Mouse (Mus musculus) midbrain, embryonic 11.5 days (tissue): ENCODE measurements around the gene Olr1. TPM values are rescaled to one million over a fixed set of nuclear protein-coding genes. Genes with fewer than 3 reads are reported as not detected.

ENCODE experiments used
- ATAC-seq: fragments of 200-750 bp; cut with Nextera tagmentation; 2 replicates; pipeline ENCODE4 v1.8.0; 2017; ENCODE audit warnings: moderate TSS enrichment, moderate library complexity; ENCODE audit not compliant: low FRiP score
- DNase-seq: peaks from one replicate; pipeline ENCODE4 v3.0.0; 2015; ENCODE audit warnings: low spot score; ENCODE audit errors: missing footprints
- H3K27ac ChIP-seq: fragments of 300-500 bp; sonication (generic); 2 replicates; pipeline ENCODE4 v1.5.1; 2014; ENCODE audit warnings: low read depth, low read length
- H3K27me3 ChIP-seq: fragments of 300-500 bp; sonication (generic); 2 replicates; pipeline ENCODE4 v1.6.1; 2014; ENCODE audit warnings: mild to moderate bottlenecking, low read length, moderate library complexity, mixed read lengths; ENCODE audit not compliant: control insufficient read depth, insufficient read depth
- H3K36me3 ChIP-seq: fragments of 300-500 bp; sonication (generic); 2 replicates; pipeline ENCODE4 v1.6.1; 2014; ENCODE audit warnings: mild to moderate bottlenecking, low read length, moderate library complexity, mixed read lengths; ENCODE audit not compliant: control insufficient read depth, insufficient read depth
- H3K4me1 ChIP-seq: fragments of 300-500 bp; sonication (generic); 2 replicates; pipeline ENCODE4 v1.6.1; 2014; ENCODE audit warnings: low read length; ENCODE audit not compliant: control insufficient read depth, insufficient read depth
- H3K4me2 ChIP-seq: fragments of 300-500 bp; sonication (generic); 2 replicates; pipeline ENCODE4 v1.6.1; 2014; ENCODE audit warnings: mild to moderate bottlenecking, moderate library complexity
- H3K4me3 ChIP-seq: fragments of 300-500 bp; sonication (generic); 2 replicates; pipeline ENCODE4 v1.5.1; 2014; ENCODE audit warnings: low read depth, low read length
- H3K9ac ChIP-seq: fragments of 300-500 bp; sonication (generic); 2 replicates; pipeline ENCODE4 v1.6.1; 2014; ENCODE audit warnings: low read length
- H3K9me3 ChIP-seq: fragments of 300-500 bp; sonication (generic); 2 replicates; pipeline ENCODE4 v1.6.1; 2016; ENCODE audit warnings: low read length; ENCODE audit not compliant: control insufficient read depth
- WGBS: fragments of 180-500 bp; shearing (Covaris S2); extraction: QIAGEN DNeasy Blood & Tissue Kit; methylation state at CpG from one replicate; pipeline ENCODE4 v1.1.7; 2014; 5-methylcytosine and 5-hydroxymethylcytosine counted together
- polyA plus RNA-seq: library from polyadenylated mRNA; unstranded; fragments of >200 nt; fragmentation: Nextera tagmentation; extraction: Ambion mirVana; gene quantifications from 2 replicates; pipeline ENCODE4 v1.2.1, GENCODE M21; 2014

The Olr1 gene
- polyA plus RNA-seq, 1 experiment from 2014 or later = not detected

GRCm38 (mm10) chr6:129494924-129495323 is 12.0 kb downstream of the Olr1 start:
- ATAC-seq = no peak
- H3K36me3 ChIP-seq = no peaks in the 10 kb centered on the region
- WGBS = 83% methylated on average over 4 of the region's 4 CpGs
- H3K4me3 ChIP-seq = no peak overlapping the region
- H3K9me3 ChIP-seq = no peaks in the 10 kb centered on the region
- no peaks in the 10 kb centered on the region for H3K4me1 ChIP-seq
- no peak overlapping the region for H3K4me2 ChIP-seq
- H3K27ac ChIP-seq = no peak overlapping the region
- no peak overlapping the region for H3K9ac ChIP-seq
- DNase-seq = no peak
- H3K27me3 ChIP-seq = no peaks in the 10 kb centered on the region

- H3K36me3 ChIP-seq = no peaks in the 10 kb centered on the region
- ATAC-seq (peak; percentile 65; the same call in 1 of the 2 replicates), DNase-seq (no peak)
- H3K4me1 ChIP-seq = no peaks in the 10 kb centered on the region
- no peak overlapping the region for H3K4me3 ChIP-seq
- no peaks in the 10 kb centered on the region for H3K9me3 ChIP-seq
- no peaks in the 10 kb centered on the region for H3K27me3 ChIP-seq
- no peak overlapping the region for H3K9ac ChIP-seq
- no peak overlapping the region for H3K4me2 ChIP-seq
- no peak overlapping the region for H3K27ac ChIP-seq
- 70% methylated on average over 8 of the region's 8 CpGs for WGBS
Observed at GRCm38 (mm10) chr6:129480089-129480958, 26.6 kb downstream of the Olr1 start.

GRCm38 (mm10) chr6:129476404-129477126 is 30.4 kb downstream of the Olr1 start:
- H3K27me3 ChIP-seq = no peaks in the 10 kb centered on the region
- WGBS = 36% methylated on average over 13 of the region's 13 CpGs
- no peak overlapping the region for H3K9ac ChIP-seq
- H3K36me3 ChIP-seq = no peaks in the 10 kb centered on the region
- H3K9me3 ChIP-seq = no peaks in the 10 kb centered on the region
- DNase-seq (no peak), ATAC-seq (no peak)
- no peak overlapping the region for H3K4me2 ChIP-seq
- H3K4me1 ChIP-seq = no peaks in the 10 kb centered on the region
- no peak overlapping the region for H3K4me3 ChIP-seq
- H3K27ac ChIP-seq = no peak overlapping the region

- no peaks in the 10 kb centered on the region for H3K36me3 ChIP-seq
- no peak for ATAC-seq
- WGBS = 87% methylated on average over 5 of the region's 5 CpGs
- no peaks in the 10 kb centered on the region for H3K27me3 ChIP-seq
- DNase-seq = no peak
- no peak overlapping the region for H3K4me3 ChIP-seq
- no peak overlapping the region for H3K4me2 ChIP-seq
- H3K9ac ChIP-seq = no peak overlapping the region
- H3K4me1 ChIP-seq = no peaks in the 10 kb centered on the region
- no peaks in the 10 kb centered on the region for H3K9me3 ChIP-seq
- no peak overlapping the region for H3K27ac ChIP-seq
Observed at GRCm38 (mm10) chr6:129472627-129473026, 34.3 kb downstream of the Olr1 start.

GRCm38 (mm10) chr6:129471386-129471785 is 35.6 kb downstream of the Olr1 start:
- no peak overlapping the region for H3K9ac ChIP-seq
- no peaks in the 10 kb centered on the region for H3K9me3 ChIP-seq
- no peak for ATAC-seq
- no peaks in the 10 kb centered on the region for H3K27me3 ChIP-seq
- H3K36me3 ChIP-seq = no peaks in the 10 kb centered on the region
- no peak for DNase-seq
- H3K27ac ChIP-seq = no peak overlapping the region
- 92% methylated on average over 6 of the region's 6 CpGs for WGBS
- H3K4me3 ChIP-seq = no peak overlapping the region
- H3K4me2 ChIP-seq = no peak overlapping the region
- no peaks in the 10 kb centered on the region for H3K4me1 ChIP-seq

GRCm38 (mm10) chr6:129451411-129452039 is 55.4 kb downstream of the Olr1 start, which contains the start of gene Clec1a:
Gene Clec1a, minus strand, starts transcription at chr6:129452000.
- Histone ChIP-seq H3K27ac (no peak within 1 kb of the TSS), H3K9me3 (no peaks in the 10 kb centered on the region), H3K4me2 (no peak within 1 kb of the TSS), H3K4me1 (no peaks in the 10 kb centered on the region), H3K27me3 (no peaks in the 10 kb centered on the region), H3K36me3 (no peaks in the 10 kb centered on the region), H3K4me3 (no peak within 1 kb of the TSS), H3K9ac (no peak within 1 kb of the TSS)
- no peak for DNase-seq
- ATAC-seq = no peak
- 66% methylated on average over 13 of the region's 13 CpGs for WGBS

- Histone ChIP-seq H3K9ac (no peak overlapping the region), H3K9me3 (no peaks in the 10 kb centered on the region), H3K4me2 (no peak overlapping the region), H3K4me3 (no peak overlapping the region), H3K27me3 (no peaks in the 10 kb centered on the region), H3K36me3 (no peaks in the 10 kb centered on the region), H3K27ac (no peak overlapping the region), H3K4me1 (no peaks in the 10 kb centered on the region)
- ATAC-seq (no peak), DNase-seq (no peak)
- 78% methylated on average over 6 of the region's 6 CpGs for WGBS
Observed at GRCm38 (mm10) chr6:129449743-129450142, 57.2 kb downstream of the Olr1 start.

GRCm38 (mm10) chr6:129438033-129438432 is 68.9 kb downstream of the Olr1 start:
- Histone ChIP-seq H3K9ac (no peak overlapping the region), H3K27ac (no peak overlapping the region)
- WGBS = 91% methylated on average over 2 of the region's 2 CpGs

GRCm38 (mm10) chr6:129436025-129436424 is 70.9 kb downstream of the Olr1 start:
- DNase-seq (no peak), ATAC-seq (no peak)
- H3K4me3 ChIP-seq = no peak overlapping the region
- H3K9ac ChIP-seq = no peak overlapping the region
- no peaks in the 10 kb centered on the region for H3K36me3 ChIP-seq
- no peaks in the 10 kb centered on the region for H3K27me3 ChIP-seq
- H3K4me1 ChIP-seq = no peaks in the 10 kb centered on the region
- WGBS = 88% methylated on average over 3 of the region's 3 CpGs
- no peak overlapping the region for H3K27ac ChIP-seq
- no peak overlapping the region for H3K4me2 ChIP-seq
- H3K9me3 ChIP-seq = no peaks in the 10 kb centered on the region

More at GRCm38 (mm10) chr6:129438033-129438432, 68.9 kb downstream of the Olr1 start:
- DNase-seq = no peak
- no peaks in the 10 kb centered on the region for H3K36me3 ChIP-seq
- H3K9me3 ChIP-seq = no peaks in the 10 kb centered on the region
- ATAC-seq = no peak
- H3K4me2 ChIP-seq = no peak overlapping the region
- no peaks in the 10 kb centered on the region for H3K4me1 ChIP-seq
- H3K4me3 ChIP-seq = no peak overlapping the region
- no peaks in the 10 kb centered on the region for H3K27me3 ChIP-seq
